ENCODE assay signal across 8 mouse cellular contexts in genomic region chr2:173021633-173022055, GRCm38 (mm10). TPM values are rescaled to one million over a fixed set of nuclear protein-coding genes. Genes with fewer than 3 reads are reported as not detected.
DNase-seq lines count a peak whose midpoint lies in the region.

No protein-coding gene starts in this region.

- H3K4me3 ChIP-seq in megakaryocyte, embryonic 14.5 days (replicated peaks): peak overlapping the region; percentile 97

- no peaks in the 10 kb centered on the region for H3K27me3 ChIP-seq in megakaryocyte, embryonic 14.5 days (replicated peaks)

- H3K9me3 ChIP-seq in megakaryocyte, embryonic 14.5 days: no peaks in the 10 kb centered on the region

- peaks cover 83% of the 10 kb centered on the region for H3K4me1 ChIP-seq in megakaryocyte, embryonic 14.5 days

- DNase-seq in adrenal gland, adult (ENCODE audit: inconsistent age in 2 of 2, low spot score in 1 of 2): peak; percentile 92 to 97
- DNase-seq in embryo, embryonic 10 days (ENCODE audit: low spot score): peak; percentile 97
- peak; percentile 95 for DNase-seq in gastrocnemius, postnatal 10 days
- peak; percentile 96 for DNase-seq in induced T-regulatory cell, adult 2 months (ENCODE audit: low read depth)
- DNase-seq in left cerebral cortex, adult 9 months (ENCODE audit: low spot score in 2 of 2): peak; percentile 46 to 91
- DNase-seq in right cerebral cortex, adult 2 months (ENCODE audit: low spot score in 2 of 2): peak; percentile 93 to 94
- DNase-seq in urinary bladder, postnatal 10 days (ENCODE audit: low spot score): peak; percentile 71

- H3K36me3 ChIP-seq in megakaryocyte, embryonic 14.5 days (replicated peaks; ENCODE audit: low read length): peaks cover 52% of the 10 kb centered on the region

RNA-seq across cellular contexts. Expression of gene Rbm38, which starts 1.3 kb away (rescaled TPM):
- total RNA-seq in gastrocnemius, postnatal 10 days (2021): 100 to 1,000 TPM; 121 to 129 TPM
- polyA plus RNA-seq in megakaryocyte, embryonic 14.5 days (2012; ENCODE audit: insufficient read depth, low replicate concordance): 1,149 and 2,622 TPM in 2 replicates

RNA-seq across cellular contexts. Expression of gene Rae1, which starts 21.7 kb away (rescaled TPM):
- 10 to 100 TPM; 27.9 to 31.5 TPM for total RNA-seq in gastrocnemius, postnatal 10 days (2021)
- polyA plus RNA-seq in megakaryocyte, embryonic 14.5 days (2012; ENCODE audit: insufficient read depth, low replicate concordance): 26.3 and 89.2 TPM in 2 replicates

RNA-seq across cellular contexts. Expression of gene Spo11, which starts 44.1 kb away (rescaled TPM):
- total RNA-seq in gastrocnemius, postnatal 10 days (2021): not detected
- not detected in 2 replicates for polyA plus RNA-seq in megakaryocyte, embryonic 14.5 days (2012; ENCODE audit: insufficient read depth, low replicate concordance)

Comparison
In these comparisons a context has a peak if more than half of its experiments do, and no peak if none do; other contexts are left out.
1. Peak in every context shown above with its lines: DNase-seq and H3K4me3 ChIP-seq.